Mouse (Mus musculus) kidney, postnatal 36 days (tissue): Measurements from ENCODE around the gene Dcaf7.
"Not testable (repeated sequence)": the region's sequence is repeated elsewhere in the genome, so short reads cannot be mapped to it uniquely, and the experiment has no call there.

Source experiments
- DNase-seq, 2 experiments: peaks; one replicate each; pipeline ENCODE4 v3.0.0; 2021 to 2022; ENCODE audit warnings: mixed read lengths in 2 of 2

Dcaf7 gene

DNA sequence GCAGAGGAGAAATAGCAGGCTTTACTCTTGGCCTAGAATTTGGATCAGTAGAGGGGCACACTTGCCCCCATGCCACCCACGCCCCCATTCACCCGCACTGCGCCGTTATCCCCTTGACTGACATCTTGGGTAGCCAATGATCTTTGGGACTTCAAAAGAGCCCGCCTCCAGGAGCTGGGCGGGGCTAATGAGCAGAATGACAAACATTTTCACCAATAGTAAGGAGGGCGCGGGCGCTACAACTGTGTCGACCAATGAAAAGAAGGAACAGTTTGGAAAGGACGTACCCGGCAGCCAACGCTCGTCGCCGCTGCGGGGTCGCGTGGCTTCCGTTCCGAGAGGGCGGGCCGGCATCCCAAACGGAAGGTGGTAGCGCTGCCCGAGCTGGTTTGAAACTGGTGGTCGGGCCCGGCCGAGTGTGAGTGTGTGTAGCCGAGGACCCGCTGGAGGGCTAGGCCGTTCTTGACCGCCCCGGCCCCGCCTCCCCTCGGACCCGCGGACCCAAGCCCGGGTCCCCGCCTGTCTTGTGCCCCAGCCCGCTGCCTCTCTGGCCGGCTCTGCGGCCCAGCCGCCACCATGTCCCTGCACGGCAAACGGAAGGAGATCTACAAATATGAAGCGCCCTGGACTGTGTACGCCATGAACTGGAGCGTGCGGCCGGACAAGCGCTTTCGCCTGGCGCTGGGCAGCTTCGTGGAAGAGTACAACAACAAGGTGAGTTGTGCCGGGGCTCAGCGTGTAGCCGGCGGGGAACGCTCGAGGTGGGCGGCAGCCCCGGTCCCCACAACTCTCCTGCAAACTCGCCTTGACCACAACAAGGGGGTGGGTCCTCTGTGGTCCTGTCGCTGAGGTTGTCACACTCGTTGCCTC, at the start of gene Dcaf7:
Gene Dcaf7 (plus strand): TSS at position 325 of the 870 bp plus-strand sequence.
- DNase-seq: peak; percentile 96 to 97

GRCm38 (mm10) chr11:105987446-105987845, 49.2 kb upstream of the Dcaf7 start:
- no peak for DNase-seq

DNA sequence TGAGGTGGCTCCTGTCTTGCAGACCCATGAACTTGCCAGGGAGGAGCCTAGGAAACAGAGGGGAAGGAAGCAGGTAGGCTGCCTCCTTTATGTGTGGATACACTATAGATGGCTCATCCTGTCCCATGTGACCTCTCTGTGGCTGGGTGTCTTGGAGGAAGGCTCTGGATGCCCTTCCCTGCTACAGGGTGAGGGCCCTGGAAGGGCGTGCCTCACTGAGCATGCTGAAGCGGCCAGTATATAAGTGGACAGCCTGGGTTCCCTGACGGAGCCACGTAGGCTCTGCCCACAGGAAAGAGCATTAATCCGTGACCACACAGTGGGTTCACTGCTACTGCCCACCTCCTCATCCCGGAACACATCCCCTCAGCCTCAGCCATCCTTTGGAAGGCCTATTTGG, 47.2 kb upstream of the Dcaf7 start:
- DNase-seq: no peak

GRCm38 (mm10) chr11:105990231-105990630, 46.4 kb upstream of the Dcaf7 start:
- peak; percentile 44 to 53 for DNase-seq

DNA sequence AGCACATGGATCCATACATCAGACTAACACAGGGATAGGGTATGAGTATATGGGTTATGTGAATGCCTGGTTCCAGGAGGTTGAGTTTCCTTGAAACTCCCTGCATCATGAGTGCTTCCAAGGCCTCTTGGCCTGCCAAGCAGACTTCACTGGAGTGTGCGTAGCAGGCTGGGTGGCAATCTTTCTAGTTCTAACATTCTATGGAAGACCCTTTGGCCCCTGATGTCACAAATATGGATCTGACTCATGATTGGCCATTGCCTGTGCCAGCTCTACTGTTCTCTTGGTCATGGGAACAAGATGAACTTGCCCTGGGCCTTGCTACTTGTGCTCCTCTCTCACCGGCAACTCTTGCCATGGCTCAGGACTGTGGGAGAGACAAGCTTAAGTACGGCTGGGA, 42.3 kb upstream of the Dcaf7 start, which contains the start of gene Ace3:
Gene Ace3 (plus strand): TSS at position 301 of the 400 bp plus-strand sequence.
- no peak for DNase-seq

DNA sequence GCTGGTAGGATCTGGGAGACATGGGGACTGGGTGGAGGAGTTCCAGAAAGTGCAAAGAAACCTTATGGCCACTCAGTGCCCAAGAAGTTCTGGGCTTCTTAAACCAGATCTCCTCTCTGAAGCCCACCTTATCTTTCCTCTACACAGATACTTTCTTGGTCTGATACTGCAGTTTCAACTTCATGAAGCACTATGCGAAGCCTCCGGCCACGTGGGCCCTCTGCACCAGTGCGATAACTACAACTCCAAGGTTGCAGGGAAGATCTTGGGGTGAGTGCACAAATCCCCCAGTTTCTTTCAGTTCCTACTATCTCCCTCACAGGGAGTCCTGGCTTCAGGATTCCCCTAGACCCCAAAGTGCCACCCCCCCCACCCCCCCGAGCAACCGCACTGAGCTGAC, 36.6 kb upstream of the Dcaf7 start:
- DNase-seq: no peak

DNA sequence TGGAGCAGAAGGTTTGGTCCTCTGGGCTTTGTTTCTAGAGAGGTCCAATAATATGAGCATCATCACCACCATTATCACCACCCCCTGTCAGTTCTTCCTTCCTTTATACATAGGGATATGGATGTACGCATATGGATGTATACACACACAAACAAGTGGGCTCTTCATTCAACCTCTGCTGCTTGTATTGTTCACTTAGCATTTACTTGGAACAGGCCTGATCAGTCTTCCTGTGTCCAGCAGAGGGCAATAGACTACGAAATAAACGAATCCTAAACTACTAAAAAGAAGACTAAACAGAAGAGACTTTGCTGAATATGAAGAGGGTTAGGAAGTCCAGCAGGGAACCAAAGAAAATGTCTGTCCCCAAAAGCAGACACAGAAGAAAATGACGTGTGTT, 35.0 kb upstream of the Dcaf7 start:
- peak; percentile 49 to 53 for DNase-seq

- peak; percentile 72 to 83 for DNase-seq
These were observed 32.1 kb upstream of the Dcaf7 start for GRCm38 (mm10) chr11:106004576-106004975.

DNA sequence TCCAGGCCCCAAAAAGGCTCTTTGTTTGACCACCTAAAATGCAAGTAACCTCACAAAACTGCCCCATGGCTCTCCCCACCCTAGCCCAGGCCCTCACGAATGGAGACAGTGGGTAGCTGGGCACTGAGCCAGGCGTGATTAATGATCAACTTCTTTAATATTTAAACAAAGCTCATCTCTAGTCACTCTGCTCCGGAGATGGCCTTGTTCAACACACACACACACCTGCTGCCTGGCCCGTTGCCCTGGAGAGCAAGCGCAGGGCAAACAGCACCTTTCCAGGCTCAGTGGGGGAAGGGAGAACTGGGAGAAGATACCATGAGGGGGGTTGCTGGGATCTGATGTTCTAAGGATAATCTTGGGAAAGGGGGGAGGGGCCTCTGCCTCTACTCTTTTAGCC, 30.7 kb upstream of the Dcaf7 start:
- peak; percentile 89 to 93 for DNase-seq

GRCm38 (mm10) chr11:106007821-106008220, 28.9 kb upstream of the Dcaf7 start, which contains the start of gene Kcnh6:
Gene Kcnh6, plus strand, starts transcription at chr11:106008124.
- peak; percentile 76 to 90 for DNase-seq

- no peak for DNase-seq
These were observed 24.0 kb upstream of the Dcaf7 start for GRCm38 (mm10) chr11:106012711-106013110.

- DNase-seq: peak; percentile 37 to 76
These were observed 23.0 kb upstream of the Dcaf7 start for GRCm38 (mm10) chr11:106013556-106014225.

DNA sequence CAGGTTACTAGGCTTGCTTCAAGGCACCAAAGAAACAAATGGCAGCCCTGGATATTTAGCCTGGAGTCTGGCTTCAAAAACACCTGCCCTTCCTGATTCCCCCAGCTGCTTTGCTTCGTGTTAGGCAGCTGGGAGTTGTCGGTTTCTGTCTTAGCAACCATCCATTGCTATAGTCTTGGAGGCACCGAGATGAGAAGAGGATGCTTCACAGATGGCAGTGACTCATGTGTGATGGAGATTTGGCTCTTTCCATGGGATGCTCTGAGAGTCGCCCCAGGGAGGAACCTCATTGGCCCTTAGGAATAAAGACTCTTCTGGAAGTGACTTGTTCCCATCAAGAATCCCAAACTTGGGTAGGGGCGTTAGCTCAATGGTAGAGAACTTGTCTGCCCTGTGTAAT, 20.2 kb upstream of the Dcaf7 start:
- no peak for DNase-seq

- DNase-seq: peak in 1 of 2 experiments; percentile 27
These were observed 16.5 kb upstream of the Dcaf7 start for GRCm38 (mm10) chr11:106020051-106020763.

- no peak for DNase-seq
These were observed 10.9 kb upstream of the Dcaf7 start for GRCm38 (mm10) chr11:106025774-106026173.

- DNase-seq: peak; percentile 55 to 79
These were observed 10.1 kb upstream of the Dcaf7 start for GRCm38 (mm10) chr11:106026465-106027151.

GRCm38 (mm10) chr11:106027607-106028006, 9.1 kb upstream of the Dcaf7 start:
- DNase-seq: no peak

- DNase-seq: not testable (repeated sequence)
These were observed 4.6 kb upstream of the Dcaf7 start for GRCm38 (mm10) chr11:106032074-106032473.

DNA sequence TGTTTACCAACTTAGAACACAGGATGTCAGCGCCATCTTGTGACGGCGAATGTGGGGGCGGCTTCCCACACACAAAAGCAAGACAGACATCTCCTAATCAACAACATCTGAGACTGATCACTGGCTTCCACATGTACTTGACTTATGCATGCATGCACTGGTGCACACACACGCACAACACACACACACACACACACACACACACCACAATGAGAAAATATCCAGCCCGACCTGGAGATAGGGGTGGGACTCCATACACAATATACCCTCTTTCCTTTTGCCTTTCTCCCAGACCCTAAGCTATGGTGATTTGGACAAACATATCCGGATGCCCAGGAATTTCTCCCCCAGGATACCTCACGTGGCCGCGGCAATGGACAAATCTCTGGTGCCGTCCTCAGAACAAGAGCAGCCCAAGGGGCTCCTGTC, 3.2 kb upstream of the Dcaf7 start:
- DNase-seq: peak; percentile 29 to 39

DNA sequence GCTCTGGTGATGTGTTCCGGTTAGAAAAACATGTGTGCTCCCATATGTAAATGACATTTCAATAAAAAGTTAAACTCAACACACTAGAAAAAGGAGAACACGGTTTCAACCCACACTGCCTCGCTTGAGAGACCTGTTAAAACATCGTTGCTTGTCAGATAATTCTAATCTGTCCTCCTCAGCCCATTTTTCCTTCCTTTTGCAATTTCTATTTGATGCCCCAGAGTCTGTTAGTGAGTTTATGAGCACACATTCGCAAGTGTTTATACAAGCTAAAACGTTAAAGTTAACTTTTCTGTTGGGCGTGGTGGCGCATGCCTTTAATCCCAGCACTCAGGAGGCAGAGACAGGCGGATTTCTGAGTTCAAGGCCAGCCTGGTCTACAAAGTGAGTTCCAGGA, 1.7 kb upstream of the Dcaf7 start:
- DNase-seq: no peak

DNA sequence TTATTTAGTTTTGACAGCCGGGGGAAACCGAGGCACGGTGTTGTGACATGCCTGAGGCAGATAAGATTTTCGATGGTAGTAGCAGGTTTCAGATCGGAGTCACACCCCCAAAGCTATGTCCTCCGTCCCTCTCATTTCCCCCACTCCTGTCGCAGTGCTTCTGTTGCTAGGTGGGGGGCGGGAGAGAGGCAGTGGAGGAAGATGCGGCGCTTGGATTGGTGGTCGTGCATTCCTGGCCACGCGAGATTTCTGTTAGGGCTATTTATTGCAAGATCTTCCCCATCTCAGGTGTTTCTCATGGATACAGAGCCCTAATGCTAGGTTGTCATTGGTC, 713 bp downstream of the Dcaf7 start:
- DNase-seq: peak in 1 of 2 experiments; percentile 24

DNA sequence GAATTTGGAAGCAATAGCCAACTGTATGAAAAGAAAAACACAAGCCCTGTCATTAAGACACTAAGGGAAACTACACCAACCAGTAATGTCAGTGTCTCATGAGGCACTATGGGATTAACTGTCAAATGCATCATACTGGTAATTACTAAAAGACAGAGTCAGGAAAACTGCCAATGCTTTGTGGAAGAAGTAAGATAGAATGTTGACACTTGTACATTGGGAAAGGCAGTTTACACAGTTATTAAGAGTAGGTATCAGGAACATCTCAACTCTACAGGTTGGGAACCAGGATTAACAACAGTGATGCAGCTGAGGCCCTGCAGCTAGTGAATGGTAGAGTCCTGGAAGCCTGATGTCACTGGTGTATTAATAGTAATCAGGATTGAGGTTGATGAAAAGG, 7.7 kb downstream of the Dcaf7 start:
- DNase-seq: no peak

GRCm38 (mm10) chr11:106045256-106045655, 8.6 kb downstream of the Dcaf7 start:
- DNase-seq: no peak
